29 mouse cellular contexts compared by ENCODE assay signal in genomic region chr8:79211630-79212029, GRCm38 (mm10). TPM values are rescaled to one million over a fixed set of nuclear protein-coding genes. Genes with fewer than 3 reads are reported as not detected.
DNase-seq lines count a peak whose midpoint lies in the region; TF ChIP-seq lines count a peak whose summit lies in the region.
"Had no signal": no experiment of that assay in that cellular context is flagged by ENCODE, and none has a peak within 500 bp of the region (broad histone marks: within the 10 kb centered on the region; RNA-seq: fewer than 3 reads in every experiment).

No protein-coding gene starts in this region.

- TF ChIP-seq CTCF in heart, adult 2 months (IDR thresholded peaks at IDR 0.05) = no peak

- 57% methylated on average over 9 of the region's 9 CpGs for WGBS in heart, adult 2 months
- WGBS in limb, embryonic 10.5 days = 88% methylated on average over 9 of the region's 9 CpGs

- H3K4me1 ChIP-seq in heart, adult 2 months (ENCODE audit: control insufficient read depth, insufficient read depth, low read length) = peaks cover 12% of the 10 kb centered on the region
- peaks cover 52% of the 10 kb centered on the region for H3K4me1 ChIP-seq in limb, embryonic 10.5 days

- intact Hi-C loops in heart, adult 2 months (cut with DNase I) = no loop called here

- no peaks in the 10 kb centered on the region for H3K79me2 ChIP-seq in heart, adult 2 months (replicated peaks; ENCODE audit: control insufficient read depth, insufficient read depth, low read length)

- H3K27me3 ChIP-seq in heart, adult 2 months (ENCODE audit: control insufficient read depth, insufficient read depth, low read length) = no peaks in the 10 kb centered on the region
- H3K27me3 ChIP-seq in limb, embryonic 10.5 days (ENCODE audit: low read depth, poor library complexity, severe bottlenecking) = no peaks in the 10 kb centered on the region
- H3K27me3 ChIP-seq: CH12.LX; embryonic facial prominence, embryonic 12.5 days; heart, embryonic 12.5 days; limb, embryonic 15.5 days had no signal

- no peak overlapping the region for H3K4me3 ChIP-seq in heart, adult 2 months
- no peak overlapping the region for H3K4me3 ChIP-seq in limb, embryonic 10.5 days
- H3K4me3 ChIP-seq: embryonic facial prominence, embryonic 12.5 days; heart, embryonic 12.5 days; limb, embryonic 15.5 days had no signal

- H3K36me3 ChIP-seq in heart, adult 2 months (ENCODE audit: control insufficient read depth, insufficient read depth, low read length) = peaks cover 4% of the 10 kb centered on the region; the same call in 1 of the 2 replicates
- H3K36me3 ChIP-seq in limb, embryonic 10.5 days = no peaks in the 10 kb centered on the region
- H3K36me3 ChIP-seq: embryonic facial prominence, embryonic 12.5 days; heart, embryonic 12.5 days; limb, embryonic 15.5 days had no signal

- peak; percentile 88 for DNase-seq in heart, adult 11 months
- no peak for DNase-seq in heart, adult 2 months
- peak; percentile 32 to 56 for DNase-seq in kidney, postnatal 4 days
- DNase-seq in kidney, adult 11 months = no peak
- peak; percentile 32 for DNase-seq in MN1 (ENCODE audit: low spot score)
- no peak for DNase-seq in limb, embryonic 10.5 days (ENCODE audit: low spot score)
- DNase-seq in lung, postnatal 36 days = no peak
- DNase-seq in gastrocnemius, adult 8-10 months (ENCODE audit: low spot score in 2 of 2) = no peak
- DNase-seq: cerebellum, adult 9-10 months; heart, postnatal 14 days; kidney, adult 18-20 months; liver, postnatal 0 days; lung, postnatal 10 days; right cerebral cortex, adult 18-20 months; thymus, postnatal 4 days had no signal

- no peak overlapping the region for H3K9ac ChIP-seq in heart, adult 2 months (ENCODE audit: low read depth, low read length)
- H3K9ac ChIP-seq: embryonic facial prominence, embryonic 12.5 days; heart, embryonic 12.5 days; limb, embryonic 15.5 days; liver, postnatal 0 days had no signal

- H3K9me3 ChIP-seq in limb, embryonic 10.5 days (replicated peaks) = no peaks in the 10 kb centered on the region
- H3K9me3 ChIP-seq: embryonic facial prominence, embryonic 12.5 days; limb, embryonic 15.5 days had no signal

- no peak for TF ChIP-seq POLR2A in heart, adult 2 months (IDR thresholded peaks at IDR 0.05; ENCODE audit: insufficient read depth, low read depth, low read length)

- TF ChIP-seq EP300 in heart, adult 2 months (IDR thresholded peaks at IDR 0.05; ENCODE audit: insufficient read depth, low read depth, low read length) = no peak

- no peak overlapping the region for H3K27ac ChIP-seq in heart, adult 2 months
- H3K27ac ChIP-seq in limb, embryonic 10.5 days = peak overlapping the region; percentile 34; the same call in 1 of the 2 replicates

RNA-seq across cellular contexts. Expression of gene 1700011L22Rik, which starts 36.7 kb away (rescaled TPM):
- total RNA-seq in heart, adult 2 months (2021) = not detected
- polyA plus RNA-seq in heart, adult 2 months (2012; rRNA removed) = 0.88 TPM in 1 of 2 replicates, not detected in the other
- polyA plus RNA-seq in limb, embryonic 10.5 days (2016; fragmentation: Nextera tagmentation; extraction: Ambion mirVana) = not detected in 2 replicates
- total RNA-seq in gastrocnemius, adult 8-10 months (2022) = not detected
- total RNA-seq: adrenal gland, adult 18-20 months; adrenal gland, postnatal 4 days; CH12.LX; heart, postnatal 14 days; layer of hippocampus, postnatal 14 days; megakaryocyte, adult 5-6 weeks; MEL; neutrophil, adult 5-6 weeks had no signal
- polyA plus RNA-seq: cortical plate, adult 2 months; embryonic facial prominence, embryonic 12.5 days; forebrain, embryonic 16.5 days; heart, embryonic 12.5 days; limb, embryonic 15.5 days; liver, postnatal 0 days; midbrain, embryonic 16.5 days; small intestine, adult 2 months had no signal

Comparison
In these comparisons a context has a peak if more than half of its experiments do, and no peak if none do; other contexts are left out.
1. DNase-seq: peak in heart, adult 11 months (single experiment), kidney, postnatal 4 days (2 of 2) and MN1 (single experiment); none in heart, adult 2 months (0 of 2), kidney, adult 11 months (single experiment), limb, embryonic 10.5 days (single experiment), lung, postnatal 36 days (single experiment) and gastrocnemius, adult 8-10 months (0 of 2).